ENCODE assay signal across 8 mouse cellular contexts in genomic region chr14:17659686-17660328, GRCm38 (mm10). TPM values are rescaled to one million over a fixed set of nuclear protein-coding genes. Genes with fewer than 3 reads are reported as not detected.
DNase-seq lines count a peak whose midpoint lies in the region; ATAC-seq and TF ChIP-seq lines count a peak whose summit lies in the region.

Thrb (plus strand) TSS chr14:17660261.

- peak; percentile 45 for ATAC-seq in intestine, embryonic 16.5 days
- ATAC-seq in megakaryocyte-erythroid progenitor cell, adult 5-6 weeks (replicated peaks; ENCODE audit: low FRiP score, low TSS enrichment, poor library complexity, severe bottlenecking): peak; percentile 56

- no peak for DNase-seq in testis, postnatal 14 days (ENCODE audit: low spot score)
- DNase-seq in cerebellum, postnatal 36 days: peak; percentile 22 to 37
- peak; percentile 96 for DNase-seq in heart, adult 11 months
- DNase-seq in left cerebral cortex, postnatal 36 days (ENCODE audit: low spot score in 2 of 2): peak; percentile 31 to 62
- peak; percentile 48 for DNase-seq in splenic B cell, adult 2 months (ENCODE audit: low read depth, low spot score)

- peak within 1 kb of the TSS; percentile 72 for H3K4me3 ChIP-seq in testis, adult 2 months (ENCODE audit: control insufficient read depth, low read depth, low read length)
- peak within 1 kb of the TSS; percentile 74 for H3K4me3 ChIP-seq in intestine, embryonic 16.5 days (ENCODE audit: low read length)

- 0 out of 2 replicates have a peak within 1 kb of the TSS, but pooled peaks have one; percentile 62 for H3K27ac ChIP-seq in testis, adult 2 months (ENCODE audit: control insufficient read depth, insufficient read depth, low read depth, low read length)
- H3K27ac ChIP-seq in intestine, embryonic 16.5 days (ENCODE audit: low read length): peak within 1 kb of the TSS; percentile 74

- no peak for TF ChIP-seq POLR2A in testis, adult 2 months (IDR thresholded peaks at IDR 0.05; ENCODE audit: control insufficient read depth, low read depth, low read length)

- H3K9me3 ChIP-seq in intestine, embryonic 16.5 days (ENCODE audit: control insufficient read depth, low read length): no peaks in the 10 kb centered on the region

- no peaks in the 10 kb centered on the region for H3K36me3 ChIP-seq in testis, adult 2 months (ENCODE audit: control insufficient read depth, insufficient read depth, low read length)
- H3K36me3 ChIP-seq in intestine, embryonic 16.5 days (ENCODE audit: control insufficient read depth, insufficient read depth, low read length): no peaks in the 10 kb centered on the region
- H3K36me3 ChIP-seq in splenic B cell, adult 2 months (ENCODE audit: control insufficient read depth, insufficient read depth, low read length, poor library complexity, severe bottlenecking): no peaks in the 10 kb centered on the region

- intact Hi-C loops in left cerebral cortex, postnatal 36 days (cut with DNase I): loop anchor here (2.0 to 5.0 kb wide), 4 partner anchors 82 to 307 kb away; no protein-coding TSS in a partner anchor

- H3K9ac ChIP-seq in intestine, embryonic 16.5 days (ENCODE audit: low read depth, low read length): peak within 1 kb of the TSS; percentile 78

- TF ChIP-seq CTCF in testis, adult 2 months (IDR thresholded peaks at IDR 0.05; ENCODE audit: control insufficient read depth, insufficient read depth, insufficient replicate concordance, low read depth, low read length): no peak

- H3K27me3 ChIP-seq in testis, adult 2 months (ENCODE audit: control insufficient read depth, insufficient read depth, low read length): no peaks in the 10 kb centered on the region
- H3K27me3 ChIP-seq in intestine, embryonic 16.5 days (replicated peaks; ENCODE audit: control insufficient read depth, insufficient read depth, low read length): no peaks in the 10 kb centered on the region
- H3K27me3 ChIP-seq in splenic B cell, adult 2 months (ENCODE audit: control insufficient read depth, insufficient read depth, low read length, poor library complexity, severe bottlenecking): no peaks in the 10 kb centered on the region; the same call in 1 of the 2 replicates

- peaks cover 5% of the 10 kb centered on the region; the same call in 1 of the 2 replicates for H3K4me1 ChIP-seq in testis, adult 2 months (ENCODE audit: control insufficient read depth, insufficient read depth, low read length)
- H3K4me1 ChIP-seq in intestine, embryonic 16.5 days (ENCODE audit: control insufficient read depth, insufficient read depth, low read length): no peaks in the 10 kb centered on the region; the same call in 1 of the 2 replicates

- under 1% methylated on average over 23 of the region's 23 CpGs for WGBS in intestine, embryonic 16.5 days

- peak within 1 kb of the TSS; percentile 97 for H3K4me2 ChIP-seq in intestine, embryonic 16.5 days (ENCODE audit: low read depth, low read length)

RNA-seq across cellular contexts. Expression of gene Thrb, which starts in this region (rescaled TPM):
- 0.89 and 1.3 TPM in 2 replicates for polyA plus RNA-seq in testis, adult 2 months (2012; rRNA removed)
- polyA plus RNA-seq in intestine, embryonic 16.5 days (2015; fragmentation: Nextera tagmentation; extraction: Ambion mirVana): 6.0 and 7.7 TPM in 2 replicates
- 10 to 100 TPM; 66.8 to 94.2 TPM for total RNA-seq in left cerebral cortex, postnatal 36 days (2021)
- 0.28 TPM in 1 of 2 replicates, not detected in the other for total RNA-seq in megakaryocyte-erythroid progenitor cell, adult 5-6 weeks (2014; fragmentation: Nextera tagmentation)
- 0.11 and 0.28 TPM in 2 replicates for total RNA-seq in megakaryocyte-erythroid progenitor cell, adult 5-6 weeks (2017)

Comparison
In these comparisons a context has a peak if more than half of its experiments do, and no peak if none do; other contexts are left out.
1. RNA of gene Thrb (total RNA-seq): 66.8 to 94.2 TPM in left cerebral cortex, postnatal 36 days; 0.11 to 0.28 TPM in megakaryocyte-erythroid progenitor cell, adult 5-6 weeks; every median in the first group is over 10 times any median in the second.
2. Peak in ATAC-seq in megakaryocyte-erythroid progenitor cell, adult 5-6 weeks; RNA of the gene not detected or under 1 TPM.